ENCODE assay signal across 12 mouse cellular contexts in the genomic region with DNA sequence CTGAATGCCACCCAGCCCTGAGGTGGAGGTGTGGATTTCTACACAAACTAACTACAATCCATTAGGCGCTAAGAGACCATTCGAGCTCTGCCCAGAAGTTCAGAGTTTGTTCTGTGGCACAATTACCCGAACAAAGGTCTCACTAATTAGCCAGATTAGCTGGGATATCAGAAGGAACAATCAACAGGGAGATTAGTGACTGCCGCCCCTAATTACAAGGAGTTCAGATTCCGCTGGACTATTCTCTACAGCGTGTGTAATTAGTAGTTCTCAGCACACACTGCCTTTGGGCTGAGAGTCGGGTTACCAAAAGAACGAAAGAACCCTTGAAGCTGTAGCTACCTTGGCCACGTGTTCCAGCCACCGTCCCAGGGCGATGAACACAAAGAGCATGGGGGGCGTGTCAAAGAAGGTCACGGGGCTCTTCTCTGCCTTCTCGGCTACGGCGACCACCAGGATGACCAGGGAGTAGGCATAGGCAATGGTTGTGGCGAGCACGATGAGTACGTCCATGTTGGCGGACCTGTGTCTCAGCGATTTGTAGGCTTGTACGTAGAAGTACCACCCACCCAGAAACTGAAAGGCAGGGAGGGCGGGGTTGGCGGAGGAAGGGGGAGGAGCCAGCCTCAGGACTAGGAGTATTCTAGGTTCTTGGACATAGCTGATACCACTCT. TPM values are rescaled to one million over a fixed set of nuclear protein-coding genes. Genes with fewer than 3 reads are reported as not detected.
DNase-seq lines count a peak whose midpoint lies in the region; ATAC-seq lines count a peak whose summit lies in the region.
"Had no signal": no experiment of that assay in that cellular context is flagged by ENCODE, and none has a peak within 500 bp of the region (broad histone marks: within the 10 kb centered on the region; RNA-seq: fewer than 3 reads in every experiment).

No protein-coding gene starts in this region.

- H3K27me3 ChIP-seq in liver, embryonic 13.5 days, result no peaks in the 10 kb centered on the region
- H3K27me3 ChIP-seq in liver, embryonic 11.5 days (replicated peaks; ENCODE audit: control insufficient read depth, insufficient read depth, low read length), result no peaks in the 10 kb centered on the region
- H3K27me3 ChIP-seq in forebrain, embryonic 15.5 days, result no peaks in the 10 kb centered on the region
- H3K27me3 ChIP-seq: lung, embryonic 15.5 days had no signal

- 0 out of 2 replicates have a peak, but pooled peaks have one; percentile 23 for ATAC-seq in liver, embryonic 13.5 days (ENCODE audit: low read depth)
- ATAC-seq in liver, embryonic 11.5 days (replicated peaks; ENCODE audit: low FRiP score), result no peak; the same call in 1 of the 2 replicates
- peak; percentile 76 for ATAC-seq in forebrain, embryonic 15.5 days (replicated peaks)

- H3K27ac ChIP-seq in liver, embryonic 13.5 days, result no peak overlapping the region
- no peak overlapping the region for H3K27ac ChIP-seq in liver, embryonic 11.5 days (ENCODE audit: low read depth, low read length)
- no peak overlapping the region for H3K27ac ChIP-seq in brown adipose tissue, adult 24 weeks (replicated peaks; ENCODE audit: low read depth, low read length)
- no peak overlapping the region for H3K27ac ChIP-seq in forebrain, embryonic 15.5 days (replicated peaks)
- H3K27ac ChIP-seq: lung, embryonic 15.5 days had no signal

- intact Hi-C loops in gastrocnemius, postnatal 14 days (cut with DNase I; ENCODE audit: low total_unique reads), result no loop called here

- H3K4me1 ChIP-seq in liver, embryonic 13.5 days (replicated peaks), result no peaks in the 10 kb centered on the region
- H3K4me1 ChIP-seq in liver, embryonic 11.5 days (replicated peaks; ENCODE audit: control insufficient read depth, insufficient read depth, low read length), result no peaks in the 10 kb centered on the region
- no peaks in the 10 kb centered on the region for H3K4me1 ChIP-seq in brown adipose tissue, adult 24 weeks (ENCODE audit: control insufficient read depth, insufficient read depth, insufficient read length, low read length)
- peaks cover 6% of the 10 kb centered on the region; the same call in 1 of the 2 replicates for H3K4me1 ChIP-seq in forebrain, embryonic 15.5 days
- H3K4me1 ChIP-seq: lung, embryonic 15.5 days had no signal

- DNase-seq in liver, embryonic 13.5 days, result no peak
- no peak for DNase-seq in liver, embryonic 11.5 days (ENCODE audit: low spot score)
- peak; percentile 11 for DNase-seq in retina, postnatal 7 days (ENCODE audit: low read depth, low spot score)
- no peak for DNase-seq in gastrocnemius, postnatal 14 days
- DNase-seq in frontal cortex, postnatal 10 days (ENCODE audit: low spot score in 2 of 2), result no peak
- no peak for DNase-seq in left cerebral cortex, adult 8-10 months (ENCODE audit: low spot score in 2 of 2)
- DNase-seq: cerebellum, postnatal 10 days had no signal

- no peak overlapping the region for H3K9ac ChIP-seq in liver, embryonic 13.5 days
- H3K9ac ChIP-seq in liver, embryonic 11.5 days (ENCODE audit: low read depth, low read length), result no peak overlapping the region
- H3K9ac ChIP-seq in forebrain, embryonic 15.5 days (replicated peaks), result no peak overlapping the region
- H3K9ac ChIP-seq: lung, embryonic 15.5 days had no signal

- no peaks in the 10 kb centered on the region for H3K9me3 ChIP-seq in liver, embryonic 13.5 days (replicated peaks)
- no peaks in the 10 kb centered on the region for H3K9me3 ChIP-seq in liver, embryonic 11.5 days (ENCODE audit: control insufficient read depth, low read length)
- H3K9me3 ChIP-seq in forebrain, embryonic 15.5 days, result no peaks in the 10 kb centered on the region
- H3K9me3 ChIP-seq: lung, embryonic 15.5 days had no signal

- H3K4me3 ChIP-seq in liver, embryonic 13.5 days (replicated peaks), result no peak overlapping the region
- no peak overlapping the region for H3K4me3 ChIP-seq in liver, embryonic 11.5 days (ENCODE audit: low read depth, low read length)
- H3K4me3 ChIP-seq in brown adipose tissue, adult 24 weeks (ENCODE audit: insufficient read depth, low read depth, low read length), result peak overlapping the region; percentile 33; the same call in 1 of the 2 replicates
- peak overlapping the region; percentile 31 for H3K4me3 ChIP-seq in forebrain, embryonic 15.5 days
- H3K4me3 ChIP-seq: lung, embryonic 15.5 days had no signal

- H3K4me2 ChIP-seq in liver, embryonic 13.5 days, result no peak overlapping the region
- H3K4me2 ChIP-seq in liver, embryonic 11.5 days, result no peak overlapping the region
- H3K4me2 ChIP-seq in forebrain, embryonic 15.5 days (replicated peaks), result peak overlapping the region; percentile 38
- H3K4me2 ChIP-seq: lung, embryonic 15.5 days had no signal

- 73% methylated on average over 24 of the region's 24 CpGs for WGBS in liver, embryonic 13.5 days (ENCODE audit: insufficient replicate concordance)
- WGBS in liver, embryonic 11.5 days, result 81% methylated on average over 24 of the region's 24 CpGs
- 20% methylated on average over 24 of the region's 24 CpGs for WGBS in forebrain, embryonic 15.5 days

- peaks cover 95% of the 10 kb centered on the region for H3K36me3 ChIP-seq in liver, embryonic 13.5 days
- H3K36me3 ChIP-seq in liver, embryonic 11.5 days (ENCODE audit: control insufficient read depth, insufficient read depth, low read length), result peaks cover 12% of the 10 kb centered on the region; the same call in 1 of the 2 replicates
- no peaks in the 10 kb centered on the region for H3K36me3 ChIP-seq in forebrain, embryonic 15.5 days
- H3K36me3 ChIP-seq: lung, embryonic 15.5 days had no signal

RNA-seq across cellular contexts. Expression of gene Ccdc70, which starts 43.6 kb away (rescaled TPM):
- not detected in 2 replicates for polyA plus RNA-seq in liver, embryonic 13.5 days (2015; fragmentation: Nextera tagmentation; extraction: Ambion mirVana)
- polyA plus RNA-seq in liver, embryonic 11.5 days (2014; fragmentation: Nextera tagmentation; extraction: Ambion mirVana), result not detected in 2 replicates
- not detected in 2 replicates for polyA plus RNA-seq in brown adipose tissue, adult 24 weeks (2012; ENCODE audit: insufficient read depth, insufficient read length, missing spikeins)
- polyA plus RNA-seq in forebrain, embryonic 15.5 days (2015; fragmentation: Nextera tagmentation; extraction: Ambion mirVana), result not detected in 2 replicates
- total RNA-seq in gastrocnemius, postnatal 14 days (2021), result not detected
- total RNA-seq in left cerebral cortex, adult 8-10 months (2022), result not detected
- polyA plus RNA-seq: heart, embryonic 14.5 days; large intestine, adult 2 months; lung, embryonic 15.5 days had no signal

RNA-seq across cellular contexts. Expression of gene Atp7b, which starts 46.9 kb away (rescaled TPM):
- 10.4 and 13.0 TPM in 2 replicates for polyA plus RNA-seq in liver, embryonic 13.5 days (2015; fragmentation: Nextera tagmentation; extraction: Ambion mirVana)
- 24.6 and 25.1 TPM in 2 replicates for polyA plus RNA-seq in liver, embryonic 11.5 days (2014; fragmentation: Nextera tagmentation; extraction: Ambion mirVana)
- not detected in 2 replicates for polyA plus RNA-seq in brown adipose tissue, adult 24 weeks (2012; ENCODE audit: insufficient read depth, insufficient read length, missing spikeins)
- 1.3 and 1.7 TPM in 2 replicates for polyA plus RNA-seq in forebrain, embryonic 15.5 days (2015; fragmentation: Nextera tagmentation; extraction: Ambion mirVana)
- total RNA-seq in gastrocnemius, postnatal 14 days (2021), result under 1 TPM; 0.04 to 0.06 TPM
- 1 to 10 TPM; 2.0 to 2.3 (median 2.2) TPM for total RNA-seq in left cerebral cortex, adult 8-10 months (2022)

RNA-seq across cellular contexts. Expression of gene Alg11, which starts 47.4 kb away (rescaled TPM):
- polyA plus RNA-seq in liver, embryonic 13.5 days (2015; fragmentation: Nextera tagmentation; extraction: Ambion mirVana), result 9.9 and 13.1 TPM in 2 replicates
- polyA plus RNA-seq in liver, embryonic 11.5 days (2014; fragmentation: Nextera tagmentation; extraction: Ambion mirVana), result 22.0 and 29.8 TPM in 2 replicates
- 4.6 and 7.3 TPM in 2 replicates for polyA plus RNA-seq in brown adipose tissue, adult 24 weeks (2012; ENCODE audit: insufficient read depth, insufficient read length, missing spikeins)
- polyA plus RNA-seq in forebrain, embryonic 15.5 days (2015; fragmentation: Nextera tagmentation; extraction: Ambion mirVana), result 29.9 and 31.2 TPM in 2 replicates
- total RNA-seq in gastrocnemius, postnatal 14 days (2021), result 1 to 10 TPM; 6.0 to 6.2 TPM
- 10 to 100 TPM; 31.6 to 34.7 (median 33.8) TPM for total RNA-seq in left cerebral cortex, adult 8-10 months (2022)

RNA-seq across cellular contexts. Expression of gene Fam90a1a, which starts 54.7 kb away (rescaled TPM):
- polyA plus RNA-seq in liver, embryonic 13.5 days (2015; fragmentation: Nextera tagmentation; extraction: Ambion mirVana), result not detected in 2 replicates
- polyA plus RNA-seq in liver, embryonic 11.5 days (2014; fragmentation: Nextera tagmentation; extraction: Ambion mirVana), result not detected in 2 replicates
- polyA plus RNA-seq in brown adipose tissue, adult 24 weeks (2012; ENCODE audit: insufficient read depth, insufficient read length, missing spikeins), result not detected in 2 replicates
- polyA plus RNA-seq in forebrain, embryonic 15.5 days (2015; fragmentation: Nextera tagmentation; extraction: Ambion mirVana), result not detected in 2 replicates
- total RNA-seq in gastrocnemius, postnatal 14 days (2021), result not detected
- total RNA-seq in left cerebral cortex, adult 8-10 months (2022), result not detected
- polyA plus RNA-seq: heart, embryonic 14.5 days; large intestine, adult 2 months; lung, embryonic 15.5 days had no signal

Comparison
In these comparisons a context has a peak if more than half of its experiments do, and no peak if none do; other contexts are left out.
1. H3K4me3 ChIP-seq: peak in brown adipose tissue, adult 24 weeks (single experiment) and forebrain, embryonic 15.5 days (single experiment); none in liver, embryonic 13.5 days (single experiment) and liver, embryonic 11.5 days (single experiment).